Mouse (Mus musculus) embryonic fibroblast, embryonic 13.5 days (primary cell): ENCODE measurements at regions not wholly inside any gene's neighbourhood (a gene's known extent, or its start where the extent isn't known, plus 50 kb on each side); places are given as distances from the start of the nearest gene placed in this dataset.

Source experiments
- CTCF ChIP-seq: IDR thresholded peaks from 2 replicates; pipeline ENCODE4 v1.5.1; 2011; ENCODE audit warnings: mild to moderate bottlenecking, control low read depth, low read length, moderate library complexity, borderline replicate concordance; ENCODE audit not compliant: insufficient read depth
- POLR2A ChIP-seq: IDR thresholded peaks from 2 replicates; pipeline ENCODE4 v1.6.1; 2011; ENCODE audit warnings: low read depth, mild to moderate bottlenecking, control low read depth, low read length, moderate library complexity

DNA sequence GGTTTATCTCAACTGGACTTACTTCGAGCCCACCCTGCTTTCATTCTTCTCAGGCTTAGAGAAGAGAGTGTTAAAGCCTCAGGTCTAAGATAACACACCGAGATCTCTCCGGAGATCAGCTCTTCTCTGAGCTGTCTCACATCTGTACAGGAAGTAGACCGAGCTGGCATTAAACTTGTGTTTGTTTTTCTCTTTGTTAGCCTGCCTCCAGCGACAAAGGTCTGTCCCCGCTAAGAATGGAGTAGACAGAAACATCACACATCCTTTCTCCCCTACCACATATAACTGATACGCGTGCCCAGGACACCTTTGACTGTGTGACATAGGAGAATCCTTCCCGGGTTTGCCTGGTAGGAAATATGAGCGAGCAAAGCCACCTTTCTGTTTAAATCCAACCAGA is 126.3 kb upstream of the 3110018I06Rik start:
- TF ChIP-seq CTCF, result no peak
- TF ChIP-seq POLR2A, result no peak
